Mouse (Mus musculus): ENCODE data around the gene Lactb.

GRCm38 (mm10) chr9:66980458-66980857 is 5.2 kb upstream of the Lactb start:
- TF ChIP-seq CTCF (IDR thresholded peaks at IDR 0.05; ENCODE audit: low read depth, low read length), result peak; percentile 79
- no peak for TF ChIP-seq POLR2AphosphoS5 (IDR thresholded peaks at IDR 0.05; ENCODE audit: insufficient replicate concordance, low read depth, low read length)
- no peak for TF ChIP-seq GATA1 (IDR thresholded peaks at IDR 0.05; ENCODE audit: borderline replicate concordance, low read length)

Measured in G1E (cell line).